Mouse (Mus musculus): ENCODE results near the gene Ankrd54.

- TF ChIP-seq EP300 (IDR thresholded peaks at IDR 0.05; ENCODE audit: low read depth) (no peak), CTCF (IDR thresholded peaks at IDR 0.05; ENCODE audit: low read depth) (no peak)
Observed at GRCm38 (mm10) chr15:79029519-79030241, 33.0 kb downstream of the Ankrd54 start.
